Mouse (Mus musculus): ENCODE measurements around the gene Atp6v0d1.
"Not testable (repeated sequence)": the region's sequence is repeated elsewhere in the genome, so short reads cannot be mapped to it uniquely, and the experiment has no call there.

Atp6v0d1 gene

GRCm38 (mm10) chr8:105574741-105575140, 8.9 kb upstream of the Atp6v0d1 start:
- no peak for DNase-seq (ENCODE audit: low spot score in 2 of 2)

GRCm38 (mm10) chr8:105573427-105573826, 7.6 kb upstream of the Atp6v0d1 start:
- peak in 1 of 2 experiments; percentile 32 for DNase-seq (ENCODE audit: low spot score in 2 of 2)

GRCm38 (mm10) chr8:105571810-105572209, 6.0 kb upstream of the Atp6v0d1 start:
- no peak for DNase-seq (ENCODE audit: low spot score in 2 of 2)

- peak; percentile 36 to 53 for DNase-seq (ENCODE audit: low spot score in 2 of 2)
Observed at GRCm38 (mm10) chr8:105566703-105567595, 1.1 kb upstream of the Atp6v0d1 start.

GRCm38 (mm10) chr8:105565401-105565881, 406 bp downstream of the Atp6v0d1 start:
- no peak for DNase-seq (ENCODE audit: low spot score in 2 of 2)

GRCm38 (mm10) chr8:105564573-105565229, 1.1 kb downstream of the Atp6v0d1 start:
- not testable (repeated sequence) for DNase-seq (ENCODE audit: low spot score in 2 of 2)

- DNase-seq (ENCODE audit: low spot score in 2 of 2): no peak
Observed at GRCm38 (mm10) chr8:105563871-105564270, 2.0 kb downstream of the Atp6v0d1 start.

GRCm38 (mm10) chr8:105562863-105563262, 3.0 kb downstream of the Atp6v0d1 start:
- no peak for DNase-seq (ENCODE audit: low spot score in 2 of 2)

GRCm38 (mm10) chr8:105555230-105555629, 10.6 kb downstream of the Atp6v0d1 start:
- no peak for DNase-seq (ENCODE audit: low spot score in 2 of 2)

GRCm38 (mm10) chr8:105554087-105554486, 11.8 kb downstream of the Atp6v0d1 start:
- DNase-seq (ENCODE audit: low spot score in 2 of 2): peak in 1 of 2 experiments; percentile 60

GRCm38 (mm10) chr8:105552824-105553223, 13.0 kb downstream of the Atp6v0d1 start:
- DNase-seq (ENCODE audit: low spot score in 2 of 2): no peak

GRCm38 (mm10) chr8:105552032-105552431, 13.8 kb downstream of the Atp6v0d1 start:
- DNase-seq (ENCODE audit: low spot score in 2 of 2): no peak

GRCm38 (mm10) chr8:105550083-105550482, 15.8 kb downstream of the Atp6v0d1 start:
- no peak for DNase-seq (ENCODE audit: low spot score in 2 of 2)

- no peak for DNase-seq (ENCODE audit: low spot score in 2 of 2)
Observed at GRCm38 (mm10) chr8:105549506-105549905, 16.3 kb downstream of the Atp6v0d1 start.

GRCm38 (mm10) chr8:105546384-105547350, 19.2 kb downstream of the Atp6v0d1 start:
- no peak for DNase-seq (ENCODE audit: low spot score in 2 of 2)

GRCm38 (mm10) chr8:105545249-105545648, 20.6 kb downstream of the Atp6v0d1 start:
- peak; percentile 65 to 76 for DNase-seq (ENCODE audit: low spot score in 2 of 2)

- peak; percentile 58 to 64 for DNase-seq (ENCODE audit: low spot score in 2 of 2)
Observed at GRCm38 (mm10) chr8:105544544-105545205, 21.2 kb downstream of the Atp6v0d1 start.

- no peak for DNase-seq (ENCODE audit: low spot score in 2 of 2)
Observed at GRCm38 (mm10) chr8:105543703-105544102, 22.1 kb downstream of the Atp6v0d1 start.

GRCm38 (mm10) chr8:105542808-105543207, 23.0 kb downstream of the Atp6v0d1 start:
- no peak for DNase-seq (ENCODE audit: low spot score in 2 of 2)

GRCm38 (mm10) chr8:105542032-105542656, 23.7 kb downstream of the Atp6v0d1 start:
- DNase-seq (ENCODE audit: low spot score in 2 of 2): no peak
